Mouse (Mus musculus) neural tube, embryonic 11.5 days (tissue): ENCODE data around the gene Lhfpl5. TPM values are rescaled to one million over a fixed set of nuclear protein-coding genes. Genes with fewer than 3 reads are reported as not detected.

Experiments
- ATAC-seq: fragments of 200-750 bp; cut with Nextera tagmentation; 2 replicates; pipeline ENCODE4 v1.8.0; 2017; ENCODE audit warnings: moderate number of reproducible peaks, mild to moderate bottlenecking, moderate TSS enrichment, moderate library complexity; ENCODE audit not compliant: insufficient read depth, low FRiP score, low TSS enrichment
- DNase-seq: peaks from one replicate; pipeline ENCODE4 v3.0.0-alpha.2; 2015; ENCODE audit warnings: low spot score
- H3K27ac ChIP-seq: fragments of 300-500 bp; sonication (generic); 2 replicates; pipeline ENCODE4 v1.5.1; 2014; ENCODE audit warnings: low read depth, mild to moderate bottlenecking, low read length
- H3K27me3 ChIP-seq: fragments of 300-500 bp; sonication (generic); 2 replicates; pipeline ENCODE4 v1.6.1; 2014; ENCODE audit warnings: mild to moderate bottlenecking, low read length, mixed read lengths; ENCODE audit not compliant: control insufficient read depth, insufficient read depth
- H3K36me3 ChIP-seq: fragments of 300-500 bp; sonication (generic); 2 replicates; pipeline ENCODE4 v1.6.1; 2014; ENCODE audit warnings: mild to moderate bottlenecking, low read length, moderate library complexity, mixed read lengths; ENCODE audit not compliant: control insufficient read depth, insufficient read depth
- H3K4me1 ChIP-seq: fragments of 300-500 bp; sonication (generic); 2 replicates; pipeline ENCODE4 v1.6.1; 2014; ENCODE audit warnings: low read length, mixed read lengths; ENCODE audit not compliant: control insufficient read depth, insufficient read depth
- H3K4me2 ChIP-seq: fragments of 300-500 bp; sonication (generic); 2 replicates; pipeline ENCODE4 v1.6.1; 2014; ENCODE audit warnings: low read depth, mild to moderate bottlenecking, moderate library complexity
- H3K4me3 ChIP-seq: fragments of 300-500 bp; sonication (generic); 2 replicates; pipeline ENCODE4 v1.5.1; 2014; ENCODE audit warnings: low read depth, low read length
- H3K9ac ChIP-seq: fragments of 300-500 bp; sonication (generic); 2 replicates; pipeline ENCODE4 v1.6.1; 2014; ENCODE audit warnings: mild to moderate bottlenecking, low read length
- H3K9me3 ChIP-seq: fragments of 300-500 bp; sonication (generic); 2 replicates; pipeline ENCODE4 v1.6.1; 2016; ENCODE audit warnings: low read length; ENCODE audit not compliant: control insufficient read depth
- WGBS: fragments of 180-500 bp; shearing (Covaris S2); extraction: QIAGEN DNeasy Blood & Tissue Kit; methylation state at CpG from one replicate; pipeline ENCODE4 v1.1.7; 2014; 5-methylcytosine and 5-hydroxymethylcytosine counted together
- microRNA-seq: library from miRNA; unstranded; fragments of <30 nt; microRNA quantifications from one replicate; pipeline ENCODE4, GENCODE M21; 2016
- polyA plus RNA-seq: library from polyadenylated mRNA; unstranded; fragments of >200 nt; fragmentation: Nextera tagmentation; extraction: Ambion mirVana; gene quantifications from 2 replicates; pipeline ENCODE4 v1.2.1, GENCODE M21; 2014

Gene Lhfpl5
- polyA plus RNA-seq, 1 experiment from 2014 or later: 1.8 TPM

DNA sequence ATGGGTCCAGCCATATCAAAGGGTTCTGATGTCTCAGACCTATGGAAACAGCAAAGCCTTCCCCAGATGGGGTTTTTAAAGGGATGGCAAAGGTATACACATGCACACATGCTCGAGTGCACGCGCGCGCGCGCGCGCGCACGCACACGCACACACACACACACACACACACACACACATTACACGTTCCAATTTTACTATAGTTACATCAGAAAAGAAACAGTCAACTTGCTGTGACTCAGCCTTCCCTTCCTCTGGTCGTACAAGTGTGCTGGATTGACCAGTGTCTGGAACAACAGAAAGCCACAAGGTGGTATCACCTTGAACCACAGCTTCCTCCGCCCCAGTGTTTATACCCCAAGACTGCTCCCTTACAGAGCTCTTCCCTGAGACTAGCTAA lies 49.9 kb downstream of the Lhfpl5 start:
- no peak overlapping the region for H3K27ac ChIP-seq
- no peaks in the 10 kb centered on the region for H3K27me3 ChIP-seq
- H3K4me1 ChIP-seq: peaks cover 11% of the 10 kb centered on the region
- no peaks in the 10 kb centered on the region for H3K9me3 ChIP-seq
- ATAC-seq (no peak), DNase-seq (no peak)
- H3K4me2 ChIP-seq: no peak overlapping the region
- WGBS: 97% methylated on average over 15 of the region's 15 CpGs
- no peak overlapping the region for H3K9ac ChIP-seq
- H3K36me3 ChIP-seq: no peaks in the 10 kb centered on the region
- no peak overlapping the region for H3K4me3 ChIP-seq

- no peak overlapping the region for H3K4me3 ChIP-seq
- WGBS: 79% methylated on average over 2 of the region's 2 CpGs
- H3K36me3 ChIP-seq: no peaks in the 10 kb centered on the region
- ATAC-seq (no peak), DNase-seq (no peak)
- H3K9me3 ChIP-seq: no peaks in the 10 kb centered on the region
- 0 out of 2 replicates have a peak, but pooled peaks cover 3% of the 10 kb centered on the region for H3K4me1 ChIP-seq
- no peak overlapping the region for H3K9ac ChIP-seq
- H3K27ac ChIP-seq: no peak overlapping the region
- no peaks in the 10 kb centered on the region for H3K27me3 ChIP-seq
- H3K4me2 ChIP-seq: no peak overlapping the region
Measured at GRCm38 (mm10) chr17:28626937-28627336, 51.5 kb downstream of the Lhfpl5 start.

DNA sequence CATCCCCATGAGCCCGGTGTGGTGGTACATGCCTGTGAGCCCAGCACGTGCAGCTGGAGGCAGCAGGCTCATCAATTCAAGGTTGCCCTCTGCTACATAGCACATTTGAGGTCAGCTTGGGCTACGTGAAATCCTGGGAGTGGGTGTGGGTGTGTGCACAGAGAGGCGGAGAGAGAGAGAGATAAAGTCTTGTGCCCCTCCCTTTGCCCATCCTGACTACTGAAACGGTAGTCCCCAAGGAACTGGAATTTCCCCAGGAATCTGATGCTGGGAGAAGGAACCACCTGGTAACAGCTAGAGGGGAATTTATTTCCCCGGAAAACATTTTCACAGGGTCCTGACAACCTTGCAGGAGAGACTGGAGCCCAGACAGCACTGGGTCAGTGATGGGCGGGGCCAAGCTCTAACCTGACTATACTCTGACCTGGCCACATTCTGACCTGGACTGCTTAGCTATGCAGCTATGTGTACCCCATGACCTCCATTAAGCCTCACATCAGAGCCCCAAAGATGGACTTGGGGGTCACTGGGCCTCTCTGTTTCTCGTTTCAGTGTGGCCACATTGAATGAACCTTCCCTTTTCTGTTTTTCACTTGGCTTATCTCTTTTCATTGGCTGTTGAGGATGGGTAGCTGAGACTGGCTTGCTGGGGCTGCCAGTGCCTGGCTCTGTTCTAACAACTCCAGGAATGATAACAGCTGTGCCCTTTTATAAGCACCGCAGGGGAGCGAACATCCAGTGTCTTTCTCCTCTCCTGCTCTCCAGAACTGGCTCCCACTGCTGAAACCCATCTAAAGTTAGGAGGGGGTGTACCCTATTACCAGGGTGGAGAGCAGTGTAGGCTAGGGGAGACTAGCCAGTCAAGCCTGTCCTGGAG lies 53.0 kb downstream of the Lhfpl5 start:
- Histone ChIP-seq H3K4me3 (no peak overlapping the region), H3K4me2 (no peak overlapping the region), H3K9me3 (no peaks in the 10 kb centered on the region), H3K4me1 (no peaks in the 10 kb centered on the region), H3K27me3 (no peaks in the 10 kb centered on the region), H3K36me3 (no peaks in the 10 kb centered on the region), H3K9ac (no peak overlapping the region), H3K27ac (no peak overlapping the region)
- WGBS: 70% methylated on average over 10 of the region's 10 CpGs
- DNase-seq (no peak), ATAC-seq (no peak)

DNA sequence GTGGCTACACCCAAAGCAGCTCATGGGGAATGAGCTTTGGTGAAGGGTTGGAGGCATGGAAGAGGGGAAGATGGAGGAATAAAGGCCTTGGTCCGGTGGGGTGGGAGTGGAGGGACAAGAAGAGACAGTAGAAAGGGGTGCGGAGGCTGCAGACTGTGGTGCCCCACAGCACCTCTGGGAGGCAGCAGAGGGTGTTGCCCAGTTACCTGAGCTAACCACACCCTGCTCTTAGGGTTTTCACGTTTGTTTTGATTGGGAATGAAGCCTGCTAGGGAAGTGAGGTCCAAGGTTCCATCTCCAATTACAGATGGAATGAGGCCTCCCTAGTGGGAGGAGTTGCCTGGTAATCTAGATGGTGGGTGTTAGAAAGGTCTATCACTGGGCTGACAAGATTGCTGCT lies 53.7 kb downstream of the Lhfpl5 start:
- Histone ChIP-seq H3K9me3 (no peaks in the 10 kb centered on the region), H3K4me3 (no peak overlapping the region), H3K27ac (no peak overlapping the region), H3K36me3 (no peaks in the 10 kb centered on the region), H3K4me2 (no peak overlapping the region), H3K9ac (no peak overlapping the region), H3K4me1 (no peaks in the 10 kb centered on the region), H3K27me3 (no peaks in the 10 kb centered on the region)
- ATAC-seq (no peak), DNase-seq (no peak)
- 46% methylated on average over 3 of the region's 3 CpGs for WGBS

Small RNA genes lying within 50 kb of the gene (microRNA-seq; reads per million reads assigned to microRNA genes)
- gene Gm25195 (not detected), gene Mir6969 (not detected)

Other genes starting within 250 kb of the Lhfpl5 start
- 478 TPM in 2 replicates for gene Rpl10a, start 247.2 kb upstream of the Lhfpl5 start, polyA plus RNA-seq
- gene Tead3, start 224.8 kb upstream of the Lhfpl5 start, polyA plus RNA-seq: 4.5 and 4.6 TPM in 2 replicates
- gene Tulp1, start 210.4 kb upstream of the Lhfpl5 start, polyA plus RNA-seq: 3.3 and 5.0 TPM in 2 replicates
- gene Fkbp5, start 58.1 kb upstream of the Lhfpl5 start, polyA plus RNA-seq: 9.7 and 11.2 TPM in 2 replicates
- gene Armc12, start 44.8 kb upstream of the Lhfpl5 start, polyA plus RNA-seq: not detected in 2 replicates
- not detected in 2 replicates for gene Clpsl2, start 26.2 kb upstream of the Lhfpl5 start, polyA plus RNA-seq
- not detected in 2 replicates for gene Clps, start 14.9 kb upstream of the Lhfpl5 start, polyA plus RNA-seq
- 109 and 117 TPM in 2 replicates for gene Srpk1, start 47.1 kb downstream of the Lhfpl5 start, polyA plus RNA-seq
- gene Slc26a8, start 114.6 kb downstream of the Lhfpl5 start, polyA plus RNA-seq: 0.62 and 0.80 TPM in 2 replicates
- 46.6 and 52.5 TPM in 2 replicates for gene Mapk14, start 115.7 kb downstream of the Lhfpl5 start, polyA plus RNA-seq
- gene AC170998.1, start 150.4 kb downstream of the Lhfpl5 start, polyA plus RNA-seq: 0.95 and 1.1 TPM in 2 replicates
- gene Mapk13, start 193.7 kb downstream of the Lhfpl5 start, polyA plus RNA-seq: 1.8 and 2.7 TPM in 2 replicates
- gene Brpf3, start 225.4 kb downstream of the Lhfpl5 start, polyA plus RNA-seq: 9.0 and 9.3 TPM in 2 replicates